Mouse (Mus musculus) neural tube, embryonic 12.5 days (tissue): ENCODE measurements around the gene Mcam. TPM values are rescaled to one million over a fixed set of nuclear protein-coding genes. Genes with fewer than 3 reads are reported as not detected.

ENCODE experiments used
- ATAC-seq: fragments of 200-750 bp; cut with Nextera tagmentation; 2 replicates; pipeline ENCODE4 v1.8.0; 2017; ENCODE audit warnings: low read depth, mild to moderate bottlenecking, moderate TSS enrichment, moderate library complexity; ENCODE audit not compliant: low FRiP score
- H3K27ac ChIP-seq: fragments of 300-500 bp; sonication (generic); 2 replicates; pipeline ENCODE4 v1.5.1; 2016
- H3K27me3 ChIP-seq: fragments of 300-500 bp; sonication (generic); replicated peaks from 2 replicates; pipeline ENCODE4 v1.6.1; 2016; ENCODE audit warnings: mild to moderate bottlenecking
- H3K36me3 ChIP-seq: fragments of 300-500 bp; sonication (generic); 2 replicates; pipeline ENCODE4 v1.6.1; 2016; ENCODE audit warnings: mild to moderate bottlenecking
- H3K4me1 ChIP-seq: fragments of 300-500 bp; sonication (generic); 2 replicates; pipeline ENCODE4 v1.6.1; 2016
- H3K4me2 ChIP-seq: fragments of 300-500 bp; sonication (generic); replicated peaks from 2 replicates; pipeline ENCODE4 v1.6.1; 2016; ENCODE audit warnings: mild to moderate bottlenecking
- H3K4me3 ChIP-seq: fragments of 300-500 bp; sonication (generic); 2 replicates; pipeline ENCODE4 v1.5.1; 2016
- H3K9ac ChIP-seq: fragments of 300-500 bp; sonication (generic); 2 replicates; pipeline ENCODE4 v1.6.1; 2016; ENCODE audit warnings: mild to moderate bottlenecking
- H3K9me3 ChIP-seq: fragments of 300-500 bp; sonication (generic); 2 replicates; pipeline ENCODE4 v1.6.1; 2016; ENCODE audit warnings: mild to moderate bottlenecking
- WGBS: fragments of 180-500 bp; shearing (Covaris S2); methylation state at CpG from one replicate; pipeline ENCODE4 v1.1.7; 2016; 5-methylcytosine and 5-hydroxymethylcytosine counted together
- polyA plus RNA-seq: library from polyadenylated mRNA; unstranded; fragments of >200 nt; fragmentation: Nextera tagmentation; extraction: Ambion mirVana; gene quantifications from 2 replicates; pipeline ENCODE4 v1.2.1, GENCODE M21; 2016

Gene Mcam
- polyA plus RNA-seq, 1 experiment from 2014 or later, result 19.4 TPM

DNA sequence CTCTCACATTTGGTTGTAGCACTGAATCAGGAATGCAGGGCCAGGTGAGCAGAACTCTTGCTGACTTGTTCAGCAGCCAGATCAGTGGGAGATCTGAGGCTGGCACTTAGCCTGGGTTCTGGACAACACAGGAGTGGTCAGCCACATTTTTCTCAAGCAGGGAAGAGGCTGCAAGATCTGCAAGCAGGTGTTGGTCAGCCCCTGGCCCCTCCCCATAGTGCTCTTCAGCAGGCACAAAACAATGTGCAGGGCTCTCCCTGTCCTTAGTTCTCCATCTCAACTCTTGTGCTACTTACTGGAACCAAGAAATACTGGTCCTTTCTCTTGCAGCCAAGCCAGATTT lies 10.4 kb downstream of the Mcam start:
- Histone ChIP-seq H3K4me1 (no peaks in the 10 kb centered on the region), H3K27ac (no peak overlapping the region), H3K4me2 (no peak overlapping the region), H3K27me3 (no peaks in the 10 kb centered on the region), H3K36me3 (peaks cover 59% of the 10 kb centered on the region), H3K9me3 (no peaks in the 10 kb centered on the region), H3K4me3 (no peak overlapping the region), H3K9ac (no peak overlapping the region)
- ATAC-seq, result no peak

DNA sequence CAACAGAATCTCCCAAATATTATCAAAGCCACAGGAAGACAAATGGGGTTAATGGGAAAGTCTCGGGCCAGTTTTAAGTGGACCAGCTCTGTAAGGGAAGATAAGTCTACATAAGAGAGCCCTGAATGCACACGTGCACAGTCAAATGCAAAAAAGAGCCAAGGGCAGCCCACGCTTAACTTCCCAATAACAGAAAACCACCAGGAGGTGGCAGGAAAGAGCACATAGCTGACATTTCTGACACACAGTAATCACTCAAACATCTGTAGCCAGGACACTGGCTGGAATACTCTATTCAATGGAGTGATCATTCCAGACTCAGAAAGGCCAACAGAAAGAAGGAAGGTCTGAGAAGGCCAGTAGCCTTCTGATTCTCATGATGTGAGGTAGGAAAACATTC lies 13.0 kb downstream of the Mcam start:
- H3K4me3 ChIP-seq, result no peak overlapping the region
- no peak overlapping the region for H3K9ac ChIP-seq
- 75% methylated on average over 3 of the region's 3 CpGs for WGBS
- no peak for ATAC-seq
- no peak overlapping the region for H3K27ac ChIP-seq
- H3K27me3 ChIP-seq, result no peaks in the 10 kb centered on the region
- H3K4me1 ChIP-seq, result no peaks in the 10 kb centered on the region
- H3K36me3 ChIP-seq, result peaks cover 63% of the 10 kb centered on the region
- no peak overlapping the region for H3K4me2 ChIP-seq
- no peaks in the 10 kb centered on the region for H3K9me3 ChIP-seq

DNA sequence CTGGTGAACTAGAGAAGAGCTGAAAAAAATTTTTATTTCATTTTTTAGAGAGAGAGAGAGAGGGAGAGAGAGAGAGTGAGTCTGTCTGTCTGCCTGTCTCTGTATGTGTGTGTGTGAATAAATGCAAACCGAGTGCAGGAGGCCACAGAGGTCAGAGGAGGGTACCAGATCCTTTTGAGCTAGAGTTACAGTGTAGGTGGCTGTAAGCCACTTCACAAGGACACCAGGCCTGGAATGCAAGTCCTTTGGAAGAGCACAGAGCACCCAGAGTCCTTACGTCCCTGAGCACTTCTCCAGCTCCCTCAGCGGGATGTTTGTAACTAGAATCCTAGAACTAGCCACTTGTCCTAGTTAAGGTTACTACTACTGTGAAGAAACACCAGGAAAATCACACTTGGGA lies 25.6 kb downstream of the Mcam start:
- Histone ChIP-seq H3K4me3 (no peak overlapping the region), H3K36me3 (peaks cover 65% of the 10 kb centered on the region), H3K27ac (no peak overlapping the region), H3K27me3 (no peaks in the 10 kb centered on the region), H3K9ac (no peak overlapping the region), H3K4me2 (no peak overlapping the region), H3K9me3 (no peaks in the 10 kb centered on the region), H3K4me1 (no peaks in the 10 kb centered on the region)
- 88% methylated on average over 3 of the region's 3 CpGs for WGBS
- no peak for ATAC-seq

- Histone ChIP-seq H3K27ac (no peak overlapping the region), H3K36me3 (peaks cover 43% of the 10 kb centered on the region), H3K9ac (no peak overlapping the region), H3K4me1 (no peaks in the 10 kb centered on the region), H3K4me2 (no peak overlapping the region), H3K27me3 (no peaks in the 10 kb centered on the region), H3K9me3 (no peaks in the 10 kb centered on the region), H3K4me3 (no peak overlapping the region)
- WGBS, result 85% methylated on average over 5 of the region's 5 CpGs
- ATAC-seq, result no peak
These were observed 34.7 kb downstream of the Mcam start for GRCm38 (mm10) chr9:44168931-44169330.

DNA sequence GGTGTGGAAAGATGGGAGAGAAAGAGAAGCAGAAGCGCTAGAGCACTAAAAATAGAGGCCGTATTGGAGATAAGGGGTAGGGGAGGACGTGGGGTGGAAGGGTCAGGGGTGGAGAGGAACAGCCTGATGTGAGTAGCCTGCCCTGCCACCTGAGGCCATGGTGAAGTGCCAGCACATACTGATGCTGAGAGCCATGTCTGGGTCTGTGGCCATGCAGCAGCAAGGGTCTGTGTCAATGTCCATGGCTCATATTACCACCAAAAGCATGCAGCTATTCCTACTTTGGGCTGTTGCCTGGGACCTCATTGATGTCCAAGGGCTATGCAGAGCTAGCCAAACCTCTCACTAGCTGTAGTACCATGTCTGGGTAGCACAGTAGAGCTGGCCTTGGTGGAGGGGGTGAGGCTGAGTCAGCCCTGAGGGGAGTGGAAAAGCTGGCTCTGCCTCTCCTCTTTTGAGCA lies 36.5 kb downstream of the Mcam start:
- no peaks in the 10 kb centered on the region for H3K4me1 ChIP-seq

DNA sequence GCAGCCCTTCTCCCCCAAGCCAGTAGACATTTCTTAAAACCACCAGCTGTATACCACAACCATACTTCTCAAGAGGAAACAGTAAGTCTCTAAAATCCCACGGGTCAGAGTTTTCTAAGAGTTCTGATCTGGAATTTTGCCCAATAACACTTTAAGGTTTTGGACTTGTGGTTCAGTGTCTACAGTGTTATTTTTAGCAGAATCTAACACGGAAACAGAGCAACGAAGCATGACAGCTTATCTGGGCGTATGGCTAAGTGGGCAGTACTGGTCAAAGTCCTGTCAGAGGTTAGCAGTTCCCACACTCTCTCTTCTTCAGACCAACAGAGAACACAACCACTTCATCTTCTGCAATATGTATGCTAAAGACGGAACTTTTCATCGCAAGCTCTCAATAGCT lies 41.3 kb downstream of the Mcam start:
- ATAC-seq, result no peak
- no peaks in the 10 kb centered on the region for H3K4me1 ChIP-seq
- H3K4me2 ChIP-seq, result no peak overlapping the region
- peaks cover 28% of the 10 kb centered on the region for H3K36me3 ChIP-seq
- H3K27ac ChIP-seq, result no peak overlapping the region
- H3K9me3 ChIP-seq, result peaks cover 7% of the 10 kb centered on the region; the same call in 1 of the 2 replicates
- no peak overlapping the region for H3K4me3 ChIP-seq
- WGBS, result 90% methylated on average over 6 of the region's 6 CpGs
- H3K27me3 ChIP-seq, result no peaks in the 10 kb centered on the region
- H3K9ac ChIP-seq, result no peak overlapping the region

More for the DNA sequence above, 36.5 kb downstream of the Mcam start:
- Histone ChIP-seq H3K4me2 (no peak overlapping the region), H3K27ac (no peak overlapping the region), H3K9me3 (no peaks in the 10 kb centered on the region), H3K36me3 (peaks cover 28% of the 10 kb centered on the region), H3K4me3 (no peak overlapping the region), H3K27me3 (no peaks in the 10 kb centered on the region), H3K9ac (no peak overlapping the region)
- ATAC-seq, result no peak
- WGBS, result 94% methylated on average over 3 of the region's 3 CpGs

GRCm38 (mm10) chr9:44175957-44176356 lies 41.7 kb downstream of the Mcam start:
- Histone ChIP-seq H3K9ac (no peak overlapping the region), H3K4me3 (no peak overlapping the region), H3K9me3 (peaks cover 9% of the 10 kb centered on the region; the same call in 1 of the 2 replicates), H3K36me3 (peaks cover 26% of the 10 kb centered on the region), H3K27me3 (no peaks in the 10 kb centered on the region), H3K27ac (no peak overlapping the region), H3K4me2 (no peak overlapping the region), H3K4me1 (no peaks in the 10 kb centered on the region)
- ATAC-seq, result no peak
- 95% methylated on average over 1 of the region's 1 CpGs for WGBS

DNA sequence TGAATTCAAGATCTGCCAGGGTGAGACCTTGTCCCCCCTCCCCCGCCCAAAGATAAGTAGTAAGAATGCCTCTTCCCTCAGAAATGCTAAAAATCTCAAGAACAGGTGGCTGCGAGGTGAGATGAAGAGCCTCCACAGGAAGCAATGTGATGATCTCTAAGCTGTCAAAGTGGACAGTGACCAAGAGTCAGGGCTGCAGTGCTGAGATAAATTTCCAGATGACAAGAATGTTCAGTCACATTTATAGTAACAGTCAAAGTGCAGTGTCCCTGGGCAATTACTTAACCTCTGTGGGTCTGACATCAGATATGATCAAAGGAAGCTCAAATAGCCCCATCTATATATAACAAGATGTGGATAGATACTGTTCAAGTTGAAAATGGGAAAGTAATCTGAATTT lies 43.1 kb downstream of the Mcam start:
- Histone ChIP-seq H3K9ac (no peak overlapping the region), H3K36me3 (peaks cover 14% of the 10 kb centered on the region), H3K4me1 (no peaks in the 10 kb centered on the region), H3K27me3 (no peaks in the 10 kb centered on the region), H3K27ac (no peak overlapping the region), H3K4me3 (no peak overlapping the region), H3K9me3 (peaks cover 9% of the 10 kb centered on the region; the same call in 1 of the 2 replicates), H3K4me2 (no peak overlapping the region)
- WGBS, result 94% methylated on average over 2 of the region's 2 CpGs
- ATAC-seq, result no peak

DNA sequence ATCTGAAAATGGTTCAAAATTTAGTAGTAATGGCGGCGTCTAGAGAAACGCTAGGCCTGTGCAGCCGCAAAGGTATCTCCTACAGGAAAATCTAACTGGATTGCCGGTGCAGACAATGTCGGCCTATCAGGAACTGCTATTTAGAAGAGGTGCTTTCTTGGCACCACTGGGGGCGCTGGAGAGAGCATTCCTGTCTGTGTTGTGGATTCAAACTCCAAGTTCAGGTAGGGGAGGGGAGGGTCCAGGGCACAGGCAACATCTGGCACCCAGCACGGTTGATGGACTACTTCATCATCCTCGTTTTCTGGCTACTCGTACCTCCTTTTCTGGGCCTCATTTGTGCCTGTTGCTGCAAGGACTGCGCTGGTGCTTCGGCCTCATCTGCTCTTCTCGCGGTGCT lies 44.1 kb downstream of the Mcam start:
- 88% methylated on average over 14 of the region's 14 CpGs for WGBS
- Histone ChIP-seq H3K9me3 (peaks cover 9% of the 10 kb centered on the region; the same call in 1 of the 2 replicates), H3K4me3 (no peak overlapping the region), H3K4me1 (no peaks in the 10 kb centered on the region), H3K9ac (no peak overlapping the region), H3K4me2 (no peak overlapping the region), H3K27me3 (no peaks in the 10 kb centered on the region), H3K27ac (no peak overlapping the region), H3K36me3 (peaks cover 9% of the 10 kb centered on the region)
- ATAC-seq, result no peak

DNA sequence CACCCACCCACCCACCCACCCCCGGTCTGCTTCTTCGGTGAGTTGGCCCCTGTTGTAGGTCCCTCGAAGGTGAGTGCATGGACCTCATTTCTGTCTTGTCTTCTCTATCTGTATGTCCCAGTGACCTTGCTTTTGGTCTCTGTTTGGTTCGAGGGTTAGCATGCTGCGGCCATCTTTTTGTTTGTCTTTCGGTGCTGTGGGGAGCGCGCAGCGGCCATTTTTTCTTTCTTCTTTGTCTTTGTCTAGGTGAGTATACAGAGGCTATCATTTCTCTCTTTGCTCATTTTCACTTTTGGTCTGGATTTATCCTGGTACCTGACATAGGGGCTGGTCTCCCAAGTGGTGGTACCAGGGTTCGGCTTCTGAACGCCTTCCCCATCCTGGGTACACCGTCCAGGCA lies 44.5 kb downstream of the Mcam start:
- 95% methylated on average over 12 of the region's 12 CpGs for WGBS
- no peaks in the 10 kb centered on the region for H3K27me3 ChIP-seq
- no peak for ATAC-seq

DNA sequence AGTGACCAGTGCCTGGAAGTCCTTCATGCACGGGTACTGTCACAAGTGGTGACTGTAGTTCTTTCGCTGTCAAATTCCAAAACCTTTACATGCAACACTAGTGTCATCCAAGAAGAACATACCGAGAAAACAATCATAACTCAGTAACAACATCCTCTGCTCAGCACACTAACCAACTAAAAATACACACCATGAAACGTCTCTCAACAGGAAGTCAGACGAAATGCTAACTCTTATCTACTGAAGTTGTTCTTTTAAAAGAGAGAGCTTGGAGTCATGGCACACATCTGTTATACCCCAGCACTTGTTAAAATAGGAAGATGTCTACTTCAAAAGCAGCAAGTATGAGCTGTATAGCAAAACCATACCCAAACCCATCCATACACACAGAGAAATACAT lies 47.3 kb downstream of the Mcam start:
- H3K36me3 ChIP-seq, result peaks cover 9% of the 10 kb centered on the region; the same call in 1 of the 2 replicates
- 94% methylated on average over 5 of the region's 5 CpGs for WGBS
- no peak for ATAC-seq
- H3K9me3 ChIP-seq, result peaks cover 9% of the 10 kb centered on the region; the same call in 1 of the 2 replicates
- H3K4me1 ChIP-seq, result no peaks in the 10 kb centered on the region
- H3K4me3 ChIP-seq, result no peak overlapping the region
- no peak overlapping the region for H3K4me2 ChIP-seq
- H3K9ac ChIP-seq, result no peak overlapping the region
- H3K27ac ChIP-seq, result no peak overlapping the region
- H3K27me3 ChIP-seq, result no peaks in the 10 kb centered on the region

More for the DNA sequence above, 44.5 kb downstream of the Mcam start:
- no peaks in the 10 kb centered on the region for H3K4me1 ChIP-seq
- H3K9me3 ChIP-seq, result peaks cover 9% of the 10 kb centered on the region; the same call in 1 of the 2 replicates
- peaks cover 9% of the 10 kb centered on the region; the same call in 1 of the 2 replicates for H3K36me3 ChIP-seq
- H3K4me2 ChIP-seq, result no peak overlapping the region
- no peak overlapping the region for H3K4me3 ChIP-seq
- no peak overlapping the region for H3K27ac ChIP-seq
- no peak overlapping the region for H3K9ac ChIP-seq

DNA sequence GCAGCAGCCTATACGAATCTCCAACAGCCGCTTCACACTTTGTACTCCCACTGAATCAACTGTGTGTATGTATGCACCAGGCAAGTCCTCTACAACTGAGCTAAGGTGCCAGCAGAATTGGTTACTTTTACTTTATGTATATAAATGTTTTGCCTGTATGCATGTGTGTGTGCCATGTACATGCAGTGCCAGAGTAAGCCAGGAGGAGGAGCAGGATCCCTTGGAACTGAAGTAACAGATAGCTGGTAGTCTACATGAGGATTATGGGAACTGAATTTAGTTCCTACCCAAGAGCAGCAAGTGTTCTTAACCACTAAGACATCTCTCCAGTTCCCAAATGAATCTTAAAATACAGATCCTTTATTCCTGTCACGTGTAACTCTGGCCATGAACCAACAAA lies 48.0 kb downstream of the Mcam start:
- H3K9ac ChIP-seq, result no peak overlapping the region
- no peak overlapping the region for H3K27ac ChIP-seq
- 93% methylated on average over 3 of the region's 3 CpGs for WGBS
- H3K36me3 ChIP-seq, result peaks cover 9% of the 10 kb centered on the region; the same call in 1 of the 2 replicates
- no peak for ATAC-seq
- no peak overlapping the region for H3K4me2 ChIP-seq
- no peaks in the 10 kb centered on the region for H3K4me1 ChIP-seq
- peaks cover 9% of the 10 kb centered on the region; the same call in 1 of the 2 replicates for H3K9me3 ChIP-seq
- H3K4me3 ChIP-seq, result no peak overlapping the region
- no peaks in the 10 kb centered on the region for H3K27me3 ChIP-seq

- no peak overlapping the region for H3K27ac ChIP-seq
These were observed 54.0 kb downstream of the Mcam start for GRCm38 (mm10) chr9:44188223-44188622.

More at GRCm38 (mm10) chr9:44188223-44188622, 54.0 kb downstream of the Mcam start:
- Histone ChIP-seq H3K36me3 (no peaks in the 10 kb centered on the region), H3K4me1 (no peaks in the 10 kb centered on the region), H3K27me3 (no peaks in the 10 kb centered on the region), H3K4me3 (no peak overlapping the region), H3K9me3 (no peaks in the 10 kb centered on the region), H3K4me2 (no peak overlapping the region), H3K9ac (no peak overlapping the region)
- WGBS, result 69% methylated on average over 12 of the region's 12 CpGs
- ATAC-seq, result no peak
